Mouse (Mus musculus): ENCODE measurements around the gene Zbtb4. TPM values are rescaled to one million over a fixed set of nuclear protein-coding genes. Genes with fewer than 3 reads are reported as not detected.
A peak's percentile ranks its signal among the peaks of the same experiment; 100 is the strongest.

Zbtb4 gene
- polyA plus RNA-seq, 1 experiment from 2014 or later = 2.1 TPM

- H3K4me2 ChIP-seq = peak overlapping the region; percentile 80
- peak overlapping the region; percentile 97 for H3K27ac ChIP-seq (ENCODE audit: low read depth, low read length)
- H3K4me1 ChIP-seq (ENCODE audit: control insufficient read depth, insufficient read depth, low read length) = peaks cover 34% of the 10 kb centered on the region
- H3K36me3 ChIP-seq (ENCODE audit: control insufficient read depth, insufficient read depth, low read length) = no peaks in the 10 kb centered on the region
- WGBS (ENCODE audit: insufficient replicate concordance) = under 1% methylated on average over 37 of the region's 37 CpGs
- H3K9ac ChIP-seq (ENCODE audit: low read depth, low read length) = peak overlapping the region; percentile 92
- H3K9me3 ChIP-seq (replicated peaks; ENCODE audit: control insufficient read depth, low read length) = no peaks in the 10 kb centered on the region
- ATAC-seq (replicated peaks; ENCODE audit: insufficient number of reproducible peaks, low FRiP score, low TSS enrichment) = peak; percentile 84
- H3K4me3 ChIP-seq (ENCODE audit: low read depth, low read length) = peak overlapping the region; percentile 70
- no peaks in the 10 kb centered on the region for H3K27me3 ChIP-seq (ENCODE audit: control insufficient read depth, insufficient read depth, low read length)
These were observed 6.6 kb upstream of the Zbtb4 start for GRCm38 (mm10) chr11:69758971-69759721.

GRCm38 (mm10) chr11:69760160-69760900 lies 5.4 kb upstream of the Zbtb4 start:
- H3K9ac ChIP-seq (ENCODE audit: low read depth, low read length) = peak overlapping the region; percentile 92
- no peaks in the 10 kb centered on the region for H3K9me3 ChIP-seq (replicated peaks; ENCODE audit: control insufficient read depth, low read length)
- H3K27ac ChIP-seq (ENCODE audit: low read depth, low read length) = peak overlapping the region; percentile 97
- 79% methylated on average over 14 of the region's 14 CpGs for WGBS (ENCODE audit: insufficient replicate concordance)
- no peaks in the 10 kb centered on the region for H3K36me3 ChIP-seq (ENCODE audit: control insufficient read depth, insufficient read depth, low read length)
- no peak for ATAC-seq (replicated peaks; ENCODE audit: insufficient number of reproducible peaks, low FRiP score, low TSS enrichment)
- H3K27me3 ChIP-seq (ENCODE audit: control insufficient read depth, insufficient read depth, low read length) = no peaks in the 10 kb centered on the region
- H3K4me2 ChIP-seq = peak overlapping the region; percentile 80
- no peak overlapping the region for H3K4me3 ChIP-seq (ENCODE audit: low read depth, low read length)
- H3K4me1 ChIP-seq (ENCODE audit: control insufficient read depth, insufficient read depth, low read length) = peaks cover 32% of the 10 kb centered on the region

- H3K9ac ChIP-seq (ENCODE audit: low read depth, low read length) = no peak overlapping the region
- H3K4me2 ChIP-seq = no peak overlapping the region
- 87% methylated on average over 7 of the region's 7 CpGs for WGBS (ENCODE audit: insufficient replicate concordance)
- no peaks in the 10 kb centered on the region for H3K9me3 ChIP-seq (replicated peaks; ENCODE audit: control insufficient read depth, low read length)
- H3K4me3 ChIP-seq (ENCODE audit: low read depth, low read length) = no peak overlapping the region
- H3K27me3 ChIP-seq (ENCODE audit: control insufficient read depth, insufficient read depth, low read length) = no peaks in the 10 kb centered on the region
- no peak overlapping the region for H3K27ac ChIP-seq (ENCODE audit: low read depth, low read length)
- ATAC-seq (replicated peaks; ENCODE audit: insufficient number of reproducible peaks, low FRiP score, low TSS enrichment) = no peak
- H3K36me3 ChIP-seq (ENCODE audit: control insufficient read depth, insufficient read depth, low read length) = no peaks in the 10 kb centered on the region
- H3K4me1 ChIP-seq (ENCODE audit: control insufficient read depth, insufficient read depth, low read length) = peaks cover 29% of the 10 kb centered on the region
These were observed 4.9 kb upstream of the Zbtb4 start for GRCm38 (mm10) chr11:69760901-69761200.

GRCm38 (mm10) chr11:69761868-69762267 lies 3.8 kb upstream of the Zbtb4 start, which contains the start of gene Slc35g3:
Slc35g3 (minus strand) TSS chr11:69761968.
- Histone ChIP-seq H3K4me2 (no peak within 1 kb of the TSS), H3K4me3 (ENCODE audit: low read depth, low read length) (no peak within 1 kb of the TSS), H3K4me1 (ENCODE audit: control insufficient read depth, insufficient read depth, low read length) (peaks cover 22% of the 10 kb centered on the region), H3K9me3 (replicated peaks; ENCODE audit: control insufficient read depth, low read length) (no peaks in the 10 kb centered on the region), H3K36me3 (ENCODE audit: control insufficient read depth, insufficient read depth, low read length) (no peaks in the 10 kb centered on the region), H3K27me3 (ENCODE audit: control insufficient read depth, insufficient read depth, low read length) (no peaks in the 10 kb centered on the region), H3K27ac (ENCODE audit: low read depth, low read length) (no peak within 1 kb of the TSS), H3K9ac (ENCODE audit: low read depth, low read length) (no peak within 1 kb of the TSS)
- ATAC-seq (replicated peaks; ENCODE audit: insufficient number of reproducible peaks, low FRiP score, low TSS enrichment) = no peak
- WGBS (ENCODE audit: insufficient replicate concordance) = 54% methylated on average over 1 of the region's 1 CpGs

- Histone ChIP-seq H3K4me3 (ENCODE audit: low read depth, low read length) (no peak overlapping the region), H3K36me3 (ENCODE audit: control insufficient read depth, insufficient read depth, low read length) (no peaks in the 10 kb centered on the region), H3K4me2 (no peak overlapping the region), H3K9ac (ENCODE audit: low read depth, low read length) (no peak overlapping the region), H3K9me3 (replicated peaks; ENCODE audit: control insufficient read depth, low read length) (no peaks in the 10 kb centered on the region), H3K4me1 (ENCODE audit: control insufficient read depth, insufficient read depth, low read length) (peaks cover 25% of the 10 kb centered on the region), H3K27ac (ENCODE audit: low read depth, low read length) (no peak overlapping the region), H3K27me3 (ENCODE audit: control insufficient read depth, insufficient read depth, low read length) (no peaks in the 10 kb centered on the region)
- ATAC-seq (replicated peaks; ENCODE audit: insufficient number of reproducible peaks, low FRiP score, low TSS enrichment) = no peak
- WGBS (ENCODE audit: insufficient replicate concordance) = 55% methylated on average over 7 of the region's 7 CpGs
These were observed 2.2 kb upstream of the Zbtb4 start for GRCm38 (mm10) chr11:69763551-69763950.

- Histone ChIP-seq H3K36me3 (ENCODE audit: control insufficient read depth, insufficient read depth, low read length) (no peaks in the 10 kb centered on the region), H3K4me3 (ENCODE audit: low read depth, low read length) (peak overlapping the region; percentile 93), H3K4me1 (ENCODE audit: control insufficient read depth, insufficient read depth, low read length) (peaks cover 12% of the 10 kb centered on the region), H3K4me2 (peak overlapping the region; percentile 82), H3K27me3 (ENCODE audit: control insufficient read depth, insufficient read depth, low read length) (no peaks in the 10 kb centered on the region), H3K9me3 (replicated peaks; ENCODE audit: control insufficient read depth, low read length) (no peaks in the 10 kb centered on the region), H3K9ac (ENCODE audit: low read depth, low read length) (peak overlapping the region; percentile 97), H3K27ac (ENCODE audit: low read depth, low read length) (peak overlapping the region; percentile 91)
- under 1% methylated on average over 37 of the region's 37 CpGs for WGBS (ENCODE audit: insufficient replicate concordance)
- peak; percentile 68 for ATAC-seq (replicated peaks; ENCODE audit: insufficient number of reproducible peaks, low FRiP score, low TSS enrichment)
These were observed 456 bp downstream of the Zbtb4 start for GRCm38 (mm10) chr11:69766126-69766609.

- peak overlapping the region; percentile 91 for H3K27ac ChIP-seq (ENCODE audit: low read depth, low read length)
- 49% methylated on average over 13 of the region's 13 CpGs for WGBS (ENCODE audit: insufficient replicate concordance)
- H3K4me3 ChIP-seq (ENCODE audit: low read depth, low read length) = peak overlapping the region; percentile 93
- no peak for ATAC-seq (replicated peaks; ENCODE audit: insufficient number of reproducible peaks, low FRiP score, low TSS enrichment)
- H3K4me2 ChIP-seq = peak overlapping the region; percentile 82
- no peaks in the 10 kb centered on the region for H3K36me3 ChIP-seq (ENCODE audit: control insufficient read depth, insufficient read depth, low read length)
- no peaks in the 10 kb centered on the region for H3K9me3 ChIP-seq (replicated peaks; ENCODE audit: control insufficient read depth, low read length)
- no peaks in the 10 kb centered on the region for H3K27me3 ChIP-seq (ENCODE audit: control insufficient read depth, insufficient read depth, low read length)
- peak overlapping the region; percentile 97 for H3K9ac ChIP-seq (ENCODE audit: low read depth, low read length)
- peaks cover 12% of the 10 kb centered on the region for H3K4me1 ChIP-seq (ENCODE audit: control insufficient read depth, insufficient read depth, low read length)
These were observed 1.3 kb downstream of the Zbtb4 start for GRCm38 (mm10) chr11:69766872-69767624.

GRCm38 (mm10) chr11:69767625-69767909 lies 1.9 kb downstream of the Zbtb4 start:
- peak overlapping the region; percentile 93 for H3K4me3 ChIP-seq (ENCODE audit: low read depth, low read length)
- no peaks in the 10 kb centered on the region for H3K27me3 ChIP-seq (ENCODE audit: control insufficient read depth, insufficient read depth, low read length)
- H3K27ac ChIP-seq (ENCODE audit: low read depth, low read length) = peak overlapping the region; percentile 71
- peak overlapping the region; percentile 97 for H3K9ac ChIP-seq (ENCODE audit: low read depth, low read length)
- H3K4me2 ChIP-seq = peak overlapping the region; percentile 82
- no peak for ATAC-seq (replicated peaks; ENCODE audit: insufficient number of reproducible peaks, low FRiP score, low TSS enrichment)
- H3K9me3 ChIP-seq (replicated peaks; ENCODE audit: control insufficient read depth, low read length) = no peaks in the 10 kb centered on the region
- 38% methylated on average over 4 of the region's 4 CpGs for WGBS (ENCODE audit: insufficient replicate concordance)
- peaks cover 12% of the 10 kb centered on the region for H3K4me1 ChIP-seq (ENCODE audit: control insufficient read depth, insufficient read depth, low read length)
- no peaks in the 10 kb centered on the region for H3K36me3 ChIP-seq (ENCODE audit: control insufficient read depth, insufficient read depth, low read length)
